In the genomic region with DNA sequence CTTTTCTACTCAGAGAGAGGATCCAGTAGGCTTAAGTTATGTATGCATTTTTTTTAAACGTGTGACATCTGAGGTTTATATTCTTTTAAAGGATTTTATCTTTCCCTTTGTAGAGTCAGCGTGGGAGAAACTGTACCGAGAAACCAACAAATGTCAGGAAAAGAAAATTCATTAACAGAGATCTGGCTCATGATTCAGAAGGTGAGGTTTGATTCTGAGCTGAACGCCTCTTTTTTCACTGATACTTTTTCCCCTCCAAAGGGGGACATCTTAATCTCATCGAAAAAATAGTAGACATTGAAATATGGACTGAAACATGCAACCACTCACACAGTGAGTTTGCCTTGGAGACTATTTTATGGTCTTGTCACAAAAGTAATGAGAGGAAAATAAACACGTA, we compare ENCODE assay signal across 10 mouse cellular contexts. TPM values are rescaled to one million over a fixed set of nuclear protein-coding genes. Genes with fewer than 3 reads are reported as not detected.
DNase-seq lines count a peak whose midpoint lies in the region; ATAC-seq and TF ChIP-seq lines count a peak whose summit lies in the region.
"Had no signal": no experiment of that assay in that cellular context is flagged by ENCODE, and none has a peak within 500 bp of the region (broad histone marks: within the 10 kb centered on the region; RNA-seq: fewer than 3 reads in every experiment).

No protein-coding gene starts in this region.

- H3K4me2 ChIP-seq in lung, embryonic 16.5 days (ENCODE audit: low read depth, low read length) = peak overlapping the region; percentile 76
- H3K4me2 ChIP-seq in limb, embryonic 13.5 days (replicated peaks) = peak overlapping the region; percentile 96
- H3K4me2 ChIP-seq in stomach, postnatal 0 days (replicated peaks; ENCODE audit: low read depth) = peak overlapping the region; percentile 94

- WGBS in lung, embryonic 16.5 days = 35% methylated on average over 6 of the region's 6 CpGs
- 40% methylated on average over 6 of the region's 6 CpGs for WGBS in limb, embryonic 13.5 days
- WGBS in stomach, postnatal 0 days = 39% methylated on average over 6 of the region's 6 CpGs

- peak overlapping the region; percentile 70 for H3K4me3 ChIP-seq in lung, embryonic 16.5 days (ENCODE audit: low read length)
- peak overlapping the region; percentile 63 for H3K4me3 ChIP-seq in limb, embryonic 13.5 days
- H3K4me3 ChIP-seq in stomach, postnatal 0 days (ENCODE audit: low read depth, low read length) = peak overlapping the region; percentile 68

- H3K9me3 ChIP-seq in lung, embryonic 16.5 days (ENCODE audit: control insufficient read depth, low read length) = no peaks in the 10 kb centered on the region
- no peaks in the 10 kb centered on the region for H3K9me3 ChIP-seq in limb, embryonic 13.5 days
- H3K9me3 ChIP-seq in stomach, postnatal 0 days (ENCODE audit: control insufficient read depth, low read length) = no peaks in the 10 kb centered on the region
- H3K9me3 ChIP-seq: megakaryocyte, embryonic 14.5 days had no signal

- no peak for ATAC-seq in lung, embryonic 16.5 days (ENCODE audit: low read depth)
- no peak for ATAC-seq in limb, embryonic 13.5 days (ENCODE audit: low FRiP score, low read depth)
- ATAC-seq in stomach, postnatal 0 days (ENCODE audit: low FRiP score, low TSS enrichment) = no peak

- no peak for TF ChIP-seq CTCF in stomach, postnatal 0 days (IDR thresholded peaks at IDR 0.05; ENCODE audit: low read depth)

- intact Hi-C loops in gastrocnemius, postnatal 14 days (cut with DNase I; ENCODE audit: low total_unique reads) = no loop called here

- no peaks in the 10 kb centered on the region for H3K36me3 ChIP-seq in lung, embryonic 16.5 days (ENCODE audit: control insufficient read depth, insufficient read depth, low read length)
- H3K36me3 ChIP-seq in limb, embryonic 13.5 days = no peaks in the 10 kb centered on the region
- H3K36me3 ChIP-seq in stomach, postnatal 0 days (ENCODE audit: control insufficient read depth, insufficient read depth, low read length) = no peaks in the 10 kb centered on the region

- no peaks in the 10 kb centered on the region for H3K27me3 ChIP-seq in lung, embryonic 16.5 days (ENCODE audit: control insufficient read depth, insufficient read depth, low read depth, low read length)
- H3K27me3 ChIP-seq in limb, embryonic 13.5 days = no peaks in the 10 kb centered on the region
- H3K27me3 ChIP-seq in stomach, postnatal 0 days (ENCODE audit: control insufficient read depth, insufficient read depth, low read length) = no peaks in the 10 kb centered on the region

- peak overlapping the region; percentile 96 for H3K27ac ChIP-seq in lung, embryonic 16.5 days (ENCODE audit: low read length)
- H3K27ac ChIP-seq in limb, embryonic 13.5 days = no peak overlapping the region
- H3K27ac ChIP-seq in stomach, postnatal 0 days (replicated peaks) = no peak overlapping the region

- no peak for TF ChIP-seq EP300 in stomach, postnatal 0 days (optimal IDR thresholded peaks at IDR 0.05)

- H3K4me1 ChIP-seq in lung, embryonic 16.5 days (replicated peaks; ENCODE audit: control insufficient read depth, insufficient read depth, low read length) = no peaks in the 10 kb centered on the region; the same call in 1 of the 2 replicates
- peaks cover 11% of the 10 kb centered on the region for H3K4me1 ChIP-seq in limb, embryonic 13.5 days
- H3K4me1 ChIP-seq in stomach, postnatal 0 days (replicated peaks; ENCODE audit: control insufficient read depth, insufficient read depth) = no peaks in the 10 kb centered on the region

- peak; percentile 54 for DNase-seq in cerebellum, adult 9-10 months
- no peak for DNase-seq in cerebellum, adult 11-12 months
- DNase-seq in lung, postnatal 4 days = no peak
- no peak for DNase-seq in stomach, postnatal 0 days (ENCODE audit: low spot score)
- DNase-seq in frontal cortex, postnatal 36 days (ENCODE audit: low spot score in 2 of 2) = no peak
- no peak for DNase-seq in gastrocnemius, postnatal 14 days
- DNase-seq: kidney, postnatal 14 days had no signal

- H3K9ac ChIP-seq in lung, embryonic 16.5 days (ENCODE audit: low read length) = peak overlapping the region; percentile 77
- H3K9ac ChIP-seq in limb, embryonic 13.5 days = no peak overlapping the region
- H3K9ac ChIP-seq in stomach, postnatal 0 days (ENCODE audit: low read length) = no peak overlapping the region

RNA-seq across cellular contexts. Expression of a gene that starts 2.5 kb away (rescaled TPM):
- 43.6 and 49.2 TPM in 2 replicates for polyA plus RNA-seq in lung, embryonic 16.5 days (2015; fragmentation: Nextera tagmentation; extraction: Ambion mirVana)
- 26.1 and 31.0 TPM in 2 replicates for polyA plus RNA-seq in limb, embryonic 13.5 days (2015; fragmentation: Nextera tagmentation; extraction: Ambion mirVana)
- polyA plus RNA-seq in stomach, postnatal 0 days (2015; fragmentation: Nextera tagmentation; extraction: Ambion mirVana) = 20.7 and 20.9 TPM in 2 replicates
- total RNA-seq in gastrocnemius, postnatal 14 days (2021) = 1 to 10 TPM; 6.7 to 7.1 TPM
